Mouse (Mus musculus) hindbrain, embryonic 16.5 days (tissue): ENCODE measurements around the gene Socs3. TPM values are rescaled to one million over a fixed set of nuclear protein-coding genes. Genes with fewer than 3 reads are reported as not detected.

Experiments
- ATAC-seq: fragments of 200-750 bp; cut with Nextera tagmentation; 2 replicates; pipeline ENCODE4 v1.8.0; 2017; ENCODE audit warnings: moderate TSS enrichment, moderate library complexity
- H3K27ac ChIP-seq: fragments of 300-500 bp; sonication (generic); 2 replicates; pipeline ENCODE4 v1.5.1; 2014; ENCODE audit warnings: low read depth, mild to moderate bottlenecking, control low read depth, low read length, moderate library complexity
- H3K27me3 ChIP-seq: fragments of 300-500 bp; sonication (generic); replicated peaks from 2 replicates; pipeline ENCODE4 v1.6.1; 2014; ENCODE audit warnings: low read length; ENCODE audit not compliant: control insufficient read depth, insufficient read depth
- H3K36me3 ChIP-seq: fragments of 300-500 bp; sonication (generic); 2 replicates; pipeline ENCODE4 v1.6.1; 2014; ENCODE audit warnings: mild to moderate bottlenecking, low read length, moderate library complexity, mixed read lengths; ENCODE audit not compliant: control insufficient read depth, insufficient read depth
- H3K4me1 ChIP-seq: fragments of 300-500 bp; sonication (generic); 2 replicates; pipeline ENCODE4 v1.6.1; 2014; ENCODE audit warnings: low read depth, low read length; ENCODE audit not compliant: control insufficient read depth, insufficient read depth
- H3K4me2 ChIP-seq: fragments of 300-500 bp; sonication (generic); 2 replicates; pipeline ENCODE4 v1.6.1; 2014; ENCODE audit warnings: mild to moderate bottlenecking, low read length, control low read depth, moderate library complexity
- H3K4me3 ChIP-seq: fragments of 300-500 bp; sonication (generic); 2 replicates; pipeline ENCODE4 v1.5.1; 2014; ENCODE audit warnings: mild to moderate bottlenecking, low read length, control low read depth, moderate library complexity
- H3K9ac ChIP-seq: fragments of 300-500 bp; sonication (generic); 2 replicates; pipeline ENCODE4 v1.6.1; 2014; ENCODE audit warnings: low read depth, mild to moderate bottlenecking, control low read depth, low read length, moderate library complexity
- H3K9me3 ChIP-seq: fragments of 300-500 bp; sonication (generic); 2 replicates; pipeline ENCODE4 v1.6.1; 2014; ENCODE audit warnings: mild to moderate bottlenecking, low read length, moderate library complexity; ENCODE audit not compliant: control insufficient read depth
- WGBS: fragments of 180-500 bp; shearing (Covaris S2); extraction: QIAGEN DNeasy Blood & Tissue Kit; methylation state at CpG from one replicate; pipeline ENCODE4 v1.1.7; 2014; 5-methylcytosine and 5-hydroxymethylcytosine counted together
- polyA plus RNA-seq: library from polyadenylated mRNA; unstranded; fragments of >200 nt; fragmentation: Nextera tagmentation; extraction: Ambion mirVana; gene quantifications from 2 replicates; pipeline ENCODE4 v1.2.1, GENCODE M21; 2015

Gene Socs3
- polyA plus RNA-seq, 1 experiment from 2014 or later = 7.5 TPM

DNA sequence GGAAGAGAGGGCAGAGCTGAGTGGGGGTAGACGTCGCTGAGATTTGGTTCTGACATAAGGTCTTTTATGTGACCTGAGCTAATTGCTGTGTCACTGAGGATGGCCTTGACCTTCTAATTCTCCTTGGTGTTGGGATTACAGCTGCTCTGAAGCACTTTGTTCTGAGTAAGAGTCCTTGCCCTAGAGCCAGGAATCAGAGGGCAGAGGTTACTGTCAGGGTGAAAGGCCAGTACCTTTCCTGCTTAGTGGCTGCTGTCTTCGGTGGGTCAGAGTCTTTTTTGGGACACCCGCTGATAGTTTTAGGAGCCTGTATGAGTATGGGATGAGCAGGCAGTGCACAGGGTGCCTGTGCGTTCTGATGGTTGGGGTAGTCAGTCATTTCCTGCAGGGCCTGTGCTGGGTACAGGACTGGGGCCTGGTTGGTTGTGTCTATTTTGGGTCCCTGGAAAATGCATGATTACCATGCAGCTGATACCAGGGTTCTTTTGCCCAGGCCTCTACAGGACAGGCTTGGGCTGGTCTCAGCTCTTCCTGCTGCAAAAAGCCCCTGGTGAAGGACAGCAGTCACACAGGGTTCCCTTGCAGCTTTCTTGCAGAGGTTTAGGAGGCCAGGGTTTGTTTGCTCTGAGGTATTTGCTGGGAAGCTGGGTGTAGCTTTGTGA is 38.4 kb upstream of the Socs3 start:
- no peak for ATAC-seq
- H3K27me3 ChIP-seq = no peaks in the 10 kb centered on the region
- H3K4me3 ChIP-seq = no peak overlapping the region
- H3K4me1 ChIP-seq = peaks cover 13% of the 10 kb centered on the region
- H3K36me3 ChIP-seq = peaks cover 19% of the 10 kb centered on the region
- H3K9ac ChIP-seq = no peak overlapping the region
- no peaks in the 10 kb centered on the region for H3K9me3 ChIP-seq
- no peak overlapping the region for H3K4me2 ChIP-seq
- 81% methylated on average over 5 of the region's 5 CpGs for WGBS
- H3K27ac ChIP-seq = no peak overlapping the region

DNA sequence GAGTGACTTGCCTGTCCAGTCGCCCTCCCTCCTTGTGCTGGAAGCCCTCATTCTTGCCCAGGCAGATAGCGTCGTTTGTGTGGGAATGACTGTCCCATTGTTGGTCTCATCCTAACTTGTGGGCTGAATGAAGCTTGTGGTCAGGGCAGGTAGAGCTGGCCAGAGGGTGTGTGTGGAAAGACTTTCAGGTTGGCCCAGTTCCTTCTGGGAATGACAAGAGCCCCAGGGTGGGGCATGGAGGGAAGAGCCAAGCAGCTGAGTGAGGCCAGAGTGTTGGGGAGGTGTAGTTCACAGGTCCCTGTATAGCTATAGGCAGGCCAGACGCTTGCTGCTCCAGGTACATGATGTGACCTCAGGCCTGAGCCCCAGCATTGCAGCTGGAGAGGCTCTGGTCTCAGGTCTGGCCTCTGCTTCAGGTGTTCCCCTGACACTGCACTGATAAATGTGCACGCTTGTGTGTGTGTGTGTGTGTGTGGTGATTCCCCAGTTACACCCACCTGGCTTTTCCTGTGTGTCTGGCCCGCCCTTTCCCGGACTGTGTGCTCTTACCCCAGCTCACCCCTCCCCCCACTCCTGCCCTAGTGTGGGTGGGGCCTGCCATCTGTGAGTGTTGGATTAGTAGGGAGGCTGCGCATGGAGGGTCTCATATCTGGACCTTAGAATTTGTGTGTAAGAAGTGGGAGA is 37.8 kb upstream of the Socs3 start:
- Histone ChIP-seq H3K4me1 (peaks cover 13% of the 10 kb centered on the region), H3K9me3 (no peaks in the 10 kb centered on the region), H3K4me2 (no peak overlapping the region), H3K36me3 (peaks cover 21% of the 10 kb centered on the region), H3K4me3 (no peak overlapping the region), H3K9ac (no peak overlapping the region), H3K27me3 (no peaks in the 10 kb centered on the region), H3K27ac (no peak overlapping the region)
- WGBS = 78% methylated on average over 8 of the region's 8 CpGs
- no peak for ATAC-seq

- no peak for ATAC-seq
- Histone ChIP-seq H3K9me3 (no peaks in the 10 kb centered on the region), H3K9ac (no peak overlapping the region), H3K4me3 (no peak overlapping the region), H3K4me2 (no peak overlapping the region), H3K27me3 (no peaks in the 10 kb centered on the region), H3K36me3 (peaks cover 28% of the 10 kb centered on the region), H3K4me1 (peaks cover 5% of the 10 kb centered on the region; the same call in 1 of the 2 replicates), H3K27ac (no peak overlapping the region)
- 83% methylated on average over 5 of the region's 5 CpGs for WGBS
Measured at GRCm38 (mm10) chr11:118004217-118004616, 34.4 kb upstream of the Socs3 start.

GRCm38 (mm10) chr11:118003718-118004117 is 33.9 kb upstream of the Socs3 start:
- no peak for ATAC-seq
- Histone ChIP-seq H3K27me3 (no peaks in the 10 kb centered on the region), H3K36me3 (peaks cover 28% of the 10 kb centered on the region), H3K4me1 (peaks cover 3% of the 10 kb centered on the region; the same call in 1 of the 2 replicates), H3K27ac (no peak overlapping the region), H3K9ac (no peak overlapping the region; the same call in 1 of the 2 replicates), H3K4me2 (no peak overlapping the region), H3K4me3 (no peak overlapping the region), H3K9me3 (no peaks in the 10 kb centered on the region)
- WGBS = 65% methylated on average over 5 of the region's 5 CpGs

GRCm38 (mm10) chr11:118003176-118003575 is 33.3 kb upstream of the Socs3 start:
- Histone ChIP-seq H3K9me3 (no peaks in the 10 kb centered on the region), H3K4me1 (peaks cover 3% of the 10 kb centered on the region; the same call in 1 of the 2 replicates), H3K27me3 (no peaks in the 10 kb centered on the region), H3K27ac (no peak overlapping the region), H3K9ac (no peak overlapping the region), H3K4me3 (no peak overlapping the region), H3K36me3 (peaks cover 28% of the 10 kb centered on the region), H3K4me2 (no peak overlapping the region)
- ATAC-seq = no peak
- 94% methylated on average over 14 of the region's 14 CpGs for WGBS

- WGBS = 91% methylated on average over 7 of the region's 7 CpGs
- H3K4me3 ChIP-seq = no peak overlapping the region
- no peaks in the 10 kb centered on the region for H3K27me3 ChIP-seq
- H3K9ac ChIP-seq = no peak overlapping the region
- H3K36me3 ChIP-seq = peaks cover 25% of the 10 kb centered on the region
- no peak for ATAC-seq
- H3K4me1 ChIP-seq = peaks cover 4% of the 10 kb centered on the region; the same call in 1 of the 2 replicates
- no peaks in the 10 kb centered on the region for H3K9me3 ChIP-seq
- no peak overlapping the region for H3K27ac ChIP-seq
- H3K4me2 ChIP-seq = no peak overlapping the region
Measured at GRCm38 (mm10) chr11:118000565-118001215, 30.8 kb upstream of the Socs3 start.

- H3K27ac ChIP-seq = no peak overlapping the region
- H3K4me1 ChIP-seq = peaks cover 8% of the 10 kb centered on the region
- no peak for ATAC-seq
- no peaks in the 10 kb centered on the region for H3K27me3 ChIP-seq
- no peaks in the 10 kb centered on the region for H3K9me3 ChIP-seq
- H3K9ac ChIP-seq = no peak overlapping the region
- H3K36me3 ChIP-seq = peaks cover 21% of the 10 kb centered on the region
- WGBS = 67% methylated on average over 1 of the region's 1 CpGs
- H3K4me3 ChIP-seq = no peak overlapping the region
- H3K4me2 ChIP-seq = no peak overlapping the region
Measured at GRCm38 (mm10) chr11:118000083-118000482, 30.2 kb upstream of the Socs3 start.

GRCm38 (mm10) chr11:117999260-117999934 is 29.6 kb upstream of the Socs3 start:
- Histone ChIP-seq H3K4me3 (no peak overlapping the region), H3K4me1 (peaks cover 14% of the 10 kb centered on the region), H3K4me2 (no peak overlapping the region), H3K9ac (no peak overlapping the region), H3K27me3 (no peaks in the 10 kb centered on the region), H3K27ac (no peak overlapping the region), H3K36me3 (peaks cover 17% of the 10 kb centered on the region), H3K9me3 (no peaks in the 10 kb centered on the region)
- 95% methylated on average over 6 of the region's 6 CpGs for WGBS
- ATAC-seq = no peak

- Histone ChIP-seq H3K27ac (no peak overlapping the region), H3K27me3 (no peaks in the 10 kb centered on the region), H3K9ac (no peak overlapping the region), H3K9me3 (no peaks in the 10 kb centered on the region), H3K36me3 (peaks cover 10% of the 10 kb centered on the region), H3K4me1 (peaks cover 20% of the 10 kb centered on the region), H3K4me2 (no peak overlapping the region), H3K4me3 (no peak overlapping the region)
- 88% methylated on average over 4 of the region's 4 CpGs for WGBS
- no peak for ATAC-seq
Measured at GRCm38 (mm10) chr11:117998356-117998755, 28.5 kb upstream of the Socs3 start.
